Mouse (Mus musculus) cerebellum, postnatal 36 days (tissue): ENCODE data around the gene Olfr898.

Experiments used
- DNase-seq, 2 experiments: peaks; one replicate each; pipeline ENCODE4 v3.0.0; 2021 to 2022; ENCODE audit warnings: mixed read lengths in 2 of 2

The Olfr898 gene

GRCm38 (mm10) chr9:38348111-38348510, at the start of gene Olfr898:
Gene Olfr898 (plus strand): TSS chr9:38348411.
- DNase-seq: no peak

GRCm38 (mm10) chr9:38328760-38329159, 19.5 kb upstream of the Olfr898 start, which contains the start of gene Olfr25:
Gene Olfr25 (plus strand): TSS chr9:38329060.
- no peak for DNase-seq

- no peak for DNase-seq
These were observed 18.4 kb downstream of the Olfr898 start, which contains the start of gene Olfr250 for GRCm38 (mm10) chr9:38366596-38366995. Gene Olfr250 (plus strand): TSS chr9:38366896.

DNA sequence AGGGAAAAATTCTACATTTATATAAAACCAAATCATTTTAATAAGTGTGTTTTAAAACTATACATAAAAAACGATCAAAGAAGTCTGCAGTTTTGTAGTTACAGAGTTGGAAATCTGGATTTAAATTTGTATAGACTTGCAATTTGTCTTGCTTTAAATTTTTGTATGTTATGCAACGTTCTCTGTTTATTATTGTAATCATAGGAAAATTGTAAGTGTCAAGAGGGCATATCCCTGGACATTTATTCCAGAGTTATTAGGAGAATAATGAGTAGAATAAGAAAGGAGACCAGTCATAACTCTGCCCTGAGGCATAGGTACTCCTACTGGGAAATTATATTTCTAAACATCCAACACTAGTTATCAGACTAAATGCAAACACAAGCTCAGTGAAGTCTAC, 28.6 kb downstream of the Olfr898 start, which contains the start of gene Olfr251:
Gene Olfr251 (plus strand): TSS at position 301 of the 400 bp plus-strand sequence.
- no peak for DNase-seq

DNA sequence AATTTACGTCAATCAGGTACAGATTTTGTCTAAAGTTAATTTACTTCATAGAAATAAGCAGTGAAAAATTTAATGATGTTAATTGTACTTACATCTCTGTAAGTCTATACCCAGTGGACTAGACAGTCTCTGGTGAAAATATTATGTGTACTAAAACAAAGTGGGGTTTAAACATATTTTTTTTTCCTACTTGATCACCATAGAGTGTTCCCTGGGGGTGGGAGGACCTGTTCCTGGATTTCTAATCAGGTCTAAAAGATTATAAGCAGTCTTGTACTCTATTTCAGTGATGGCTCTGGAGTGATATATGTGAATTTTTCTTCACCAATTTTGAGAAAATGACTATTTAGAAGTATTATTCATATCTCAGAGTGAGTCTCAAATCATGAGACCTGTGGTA, 53.2 kb downstream of the Olfr898 start, which contains the start of gene Olfr147:
Gene Olfr147 (plus strand): TSS at position 301 of the 400 bp plus-strand sequence.
- no peak for DNase-seq
